19 mouse cellular contexts compared by ENCODE assay signal in genomic region chr16:31608964-31609363, GRCm38 (mm10). TPM values are rescaled to one million over a fixed set of nuclear protein-coding genes. Genes with fewer than 3 reads are reported as not detected.
DNase-seq lines count a peak whose midpoint lies in the region; ATAC-seq lines count a peak whose summit lies in the region.
"Had no signal": no experiment of that assay in that cellular context is flagged by ENCODE, and none has a peak within 500 bp of the region (broad histone marks: within the 10 kb centered on the region; RNA-seq: fewer than 3 reads in every experiment).

No protein-coding gene starts in this region.

- H3K36me3 ChIP-seq in heart, embryonic 11.5 days (ENCODE audit: control insufficient read depth, insufficient read depth, low read length): no peaks in the 10 kb centered on the region
- H3K36me3 ChIP-seq in limb, embryonic 13.5 days: no peaks in the 10 kb centered on the region
- no peaks in the 10 kb centered on the region for H3K36me3 ChIP-seq in limb, embryonic 10.5 days
- H3K36me3 ChIP-seq in embryonic facial prominence, embryonic 15.5 days: no peaks in the 10 kb centered on the region
- H3K36me3 ChIP-seq in liver, embryonic 13.5 days: no peaks in the 10 kb centered on the region
- H3K36me3 ChIP-seq: forebrain, embryonic 12.5 days; hindbrain, embryonic 13.5 days; intestine, embryonic 15.5 days; midbrain, embryonic 15.5 days had no signal

- no peaks in the 10 kb centered on the region for H3K27me3 ChIP-seq in heart, embryonic 11.5 days (ENCODE audit: control insufficient read depth, insufficient read depth, low read length)
- no peaks in the 10 kb centered on the region for H3K27me3 ChIP-seq in limb, embryonic 13.5 days
- no peaks in the 10 kb centered on the region for H3K27me3 ChIP-seq in limb, embryonic 10.5 days (ENCODE audit: low read depth, poor library complexity, severe bottlenecking)
- H3K27me3 ChIP-seq in embryonic facial prominence, embryonic 15.5 days: no peaks in the 10 kb centered on the region
- no peaks in the 10 kb centered on the region for H3K27me3 ChIP-seq in liver, embryonic 13.5 days
- H3K27me3 ChIP-seq: forebrain, embryonic 12.5 days; hindbrain, embryonic 13.5 days; intestine, embryonic 15.5 days; midbrain, embryonic 15.5 days had no signal

- no peak overlapping the region for H3K4me3 ChIP-seq in heart, embryonic 11.5 days (ENCODE audit: low read depth, low read length)
- H3K4me3 ChIP-seq in limb, embryonic 13.5 days: no peak overlapping the region
- H3K4me3 ChIP-seq in limb, embryonic 10.5 days: no peak overlapping the region
- no peak overlapping the region for H3K4me3 ChIP-seq in embryonic facial prominence, embryonic 15.5 days (replicated peaks)
- H3K4me3 ChIP-seq in liver, embryonic 13.5 days (replicated peaks): no peak overlapping the region
- H3K4me3 ChIP-seq: forebrain, embryonic 12.5 days; hindbrain, embryonic 13.5 days; intestine, embryonic 15.5 days; midbrain, embryonic 15.5 days had no signal

- intact Hi-C loops in heart, postnatal 36 days (cut with DNase I): no loop called here

- H3K9me3 ChIP-seq in heart, embryonic 11.5 days (replicated peaks; ENCODE audit: control insufficient read depth, low read length): no peaks in the 10 kb centered on the region
- no peaks in the 10 kb centered on the region for H3K9me3 ChIP-seq in limb, embryonic 13.5 days
- no peaks in the 10 kb centered on the region for H3K9me3 ChIP-seq in limb, embryonic 10.5 days (replicated peaks)
- H3K9me3 ChIP-seq in embryonic facial prominence, embryonic 15.5 days (replicated peaks): no peaks in the 10 kb centered on the region
- H3K9me3 ChIP-seq in liver, embryonic 13.5 days (replicated peaks): no peaks in the 10 kb centered on the region
- H3K9me3 ChIP-seq: forebrain, embryonic 12.5 days; hindbrain, embryonic 13.5 days; intestine, embryonic 15.5 days; midbrain, embryonic 15.5 days had no signal

- H3K27ac ChIP-seq in heart, embryonic 11.5 days (ENCODE audit: low read depth, low read length): peak overlapping the region; percentile 73
- H3K27ac ChIP-seq in limb, embryonic 13.5 days: peak overlapping the region; percentile 56; the same call in 1 of the 2 replicates
- no peak overlapping the region for H3K27ac ChIP-seq in limb, embryonic 10.5 days
- peak overlapping the region; percentile 60; the same call in 1 of the 2 replicates for H3K27ac ChIP-seq in embryonic facial prominence, embryonic 15.5 days (replicated peaks)
- peak overlapping the region; percentile 60 for H3K27ac ChIP-seq in liver, embryonic 13.5 days
- H3K27ac ChIP-seq: forebrain, embryonic 12.5 days; hindbrain, embryonic 13.5 days; intestine, embryonic 15.5 days; macrophage; midbrain, embryonic 15.5 days had no signal

- no peak for ATAC-seq in heart, embryonic 11.5 days (replicated peaks; ENCODE audit: insufficient number of reproducible peaks, low FRiP score, low TSS enrichment)
- peak; percentile 59; the same call in 1 of the 2 replicates for ATAC-seq in limb, embryonic 13.5 days (ENCODE audit: low FRiP score, low read depth)
- 0 out of 2 replicates have a peak, but pooled peaks have one; percentile 34 for ATAC-seq in embryonic facial prominence, embryonic 15.5 days (ENCODE audit: insufficient number of reproducible peaks, low FRiP score, low TSS enrichment, low read depth)
- ATAC-seq in liver, embryonic 13.5 days (ENCODE audit: low read depth): no peak
- ATAC-seq: intestine, embryonic 15.5 days; midbrain, embryonic 15.5 days had no signal

- DNase-seq in heart, postnatal 36 days: no peak
- no peak for DNase-seq in limb, embryonic 10.5 days (ENCODE audit: low spot score)
- no peak for DNase-seq in liver, embryonic 13.5 days
- DNase-seq in spleen, postnatal 14 days (ENCODE audit: low spot score in 2 of 2): no peak
- DNase-seq in spleen, adult 12 weeks (ENCODE audit: low spot score): no peak
- DNase-seq: cerebellum, adult 11 months; cerebellum, postnatal 36 days; layer of hippocampus, adult 9-11 months; lung, adult 18-20 months; right cerebral cortex, postnatal 25 days; thymus, adult 2 months had no signal

- H3K4me2 ChIP-seq in heart, embryonic 11.5 days: no peak overlapping the region
- no peak overlapping the region for H3K4me2 ChIP-seq in limb, embryonic 13.5 days (replicated peaks)
- H3K4me2 ChIP-seq in embryonic facial prominence, embryonic 15.5 days (replicated peaks): no peak overlapping the region
- peak overlapping the region; percentile 46 for H3K4me2 ChIP-seq in liver, embryonic 13.5 days
- H3K4me2 ChIP-seq: forebrain, embryonic 12.5 days; hindbrain, embryonic 13.5 days; intestine, embryonic 15.5 days; midbrain, embryonic 15.5 days had no signal

- H3K9ac ChIP-seq in heart, embryonic 11.5 days (ENCODE audit: low read depth, low read length): no peak overlapping the region
- no peak overlapping the region for H3K9ac ChIP-seq in limb, embryonic 13.5 days
- H3K9ac ChIP-seq in embryonic facial prominence, embryonic 15.5 days: no peak overlapping the region
- no peak overlapping the region for H3K9ac ChIP-seq in liver, embryonic 13.5 days
- H3K9ac ChIP-seq: forebrain, embryonic 12.5 days; hindbrain, embryonic 13.5 days; intestine, embryonic 15.5 days; midbrain, embryonic 15.5 days had no signal

- 87% methylated on average over 7 of the region's 7 CpGs for WGBS in heart, embryonic 11.5 days (ENCODE audit: insufficient replicate concordance)
- 37% methylated on average over 7 of the region's 7 CpGs for WGBS in limb, embryonic 13.5 days
- WGBS in limb, embryonic 10.5 days: 90% methylated on average over 7 of the region's 7 CpGs
- WGBS in embryonic facial prominence, embryonic 15.5 days: 35% methylated on average over 7 of the region's 7 CpGs
- WGBS in liver, embryonic 13.5 days (ENCODE audit: insufficient replicate concordance): 86% methylated on average over 7 of the region's 7 CpGs

- peaks cover 6% of the 10 kb centered on the region; the same call in 1 of the 2 replicates for H3K4me1 ChIP-seq in heart, embryonic 11.5 days (ENCODE audit: control insufficient read depth, insufficient read depth, low read length)
- H3K4me1 ChIP-seq in limb, embryonic 13.5 days: peaks cover 7% of the 10 kb centered on the region
- H3K4me1 ChIP-seq in limb, embryonic 10.5 days: peaks cover 7% of the 10 kb centered on the region
- peaks cover 26% of the 10 kb centered on the region for H3K4me1 ChIP-seq in embryonic facial prominence, embryonic 15.5 days
- H3K4me1 ChIP-seq in liver, embryonic 13.5 days (replicated peaks): peaks cover 66% of the 10 kb centered on the region
- H3K4me1 ChIP-seq: forebrain, embryonic 12.5 days; hindbrain, embryonic 13.5 days; midbrain, embryonic 15.5 days had no signal

RNA-seq across cellular contexts. Expression of gene Dlg1, which starts 54.3 kb away (rescaled TPM):
- 22.5 and 25.4 TPM in 2 replicates for polyA plus RNA-seq in heart, embryonic 11.5 days (2014; fragmentation: Nextera tagmentation; extraction: Ambion mirVana)
- total RNA-seq in heart, postnatal 36 days (2021): 10 to 100 TPM; 51.8 to 53.4 TPM
- polyA plus RNA-seq in limb, embryonic 13.5 days (2015; fragmentation: Nextera tagmentation; extraction: Ambion mirVana): 30.7 and 35.6 TPM in 2 replicates
- polyA plus RNA-seq in limb, embryonic 10.5 days (2016; fragmentation: Nextera tagmentation; extraction: Ambion mirVana): 31.4 and 33.9 TPM in 2 replicates
- 30.8 and 32.1 TPM in 2 replicates for polyA plus RNA-seq in embryonic facial prominence, embryonic 15.5 days (2015; fragmentation: Nextera tagmentation; extraction: Ambion mirVana)
- polyA plus RNA-seq in liver, embryonic 13.5 days (2015; fragmentation: Nextera tagmentation; extraction: Ambion mirVana): 8.8 and 10.3 TPM in 2 replicates

Comparison
In these comparisons a context has a peak if more than half of its experiments do, and no peak if none do; other contexts are left out.
1. ATAC-seq: peak in limb, embryonic 13.5 days (single experiment) and embryonic facial prominence, embryonic 15.5 days (single experiment); none in heart, embryonic 11.5 days (single experiment) and liver, embryonic 13.5 days (single experiment).